Mouse (Mus musculus) CD8-positive naive resting alpha-beta T cell, adult 2 months (primary cell): Measurements from ENCODE around the gene Ugt1a8.
"Not testable (repeated sequence)": the region's sequence is repeated elsewhere in the genome, so short reads cannot be mapped to it uniquely, and the experiment has no call there.

ENCODE experiments used
- DNase-seq, 2 experiments: peaks; one replicate each; pipeline ENCODE4 v3.0.0; 2022; ENCODE audit warnings: low read depth in 2 of 2, low spot score in 2 of 2

The Ugt1a8 gene

DNA sequence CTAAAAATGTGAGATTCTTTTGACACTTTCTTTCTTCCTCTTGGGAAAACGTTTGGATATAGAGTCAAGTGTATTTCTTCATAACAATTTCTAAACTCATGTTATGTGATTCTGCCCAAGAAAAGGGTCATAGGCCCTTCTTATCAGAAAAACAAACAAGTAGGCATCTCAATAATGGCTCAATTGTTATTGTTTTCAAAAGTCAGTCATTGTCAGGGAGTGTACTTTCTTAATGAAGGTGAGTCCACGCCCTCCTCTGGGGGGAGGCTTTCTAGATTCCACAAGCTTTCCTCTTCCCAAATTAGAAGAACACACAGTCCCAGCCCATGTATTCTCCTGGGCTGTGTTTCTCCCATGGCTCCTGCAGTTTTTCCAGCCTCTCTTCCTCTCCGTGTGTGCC lies at the start of gene Ugt1a8:
Ugt1a8 (plus strand) TSS at position 301 of the 400 bp plus-strand sequence.
- DNase-seq, result no peak

DNA sequence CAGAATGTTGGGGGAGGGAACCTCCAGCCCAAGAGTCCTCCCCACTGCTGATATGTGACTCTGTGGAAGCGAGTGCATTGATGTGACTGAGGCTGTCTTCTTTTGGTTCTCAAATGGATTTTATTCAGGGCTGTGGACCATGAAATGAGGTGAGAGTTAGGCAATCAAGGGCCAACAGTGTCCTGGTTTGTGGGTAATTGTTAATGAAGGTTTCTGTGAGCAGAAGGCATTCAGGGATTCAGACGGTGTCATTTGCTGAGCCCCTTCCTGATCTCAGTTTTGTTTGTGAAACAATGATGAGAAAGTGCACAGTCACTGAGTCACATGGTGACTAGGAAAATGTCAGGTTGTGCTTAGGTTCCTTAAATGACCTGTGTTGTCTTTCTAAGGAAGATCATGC lies 44.6 kb upstream of the Ugt1a8 start:
- not testable (repeated sequence) for DNase-seq

DNA sequence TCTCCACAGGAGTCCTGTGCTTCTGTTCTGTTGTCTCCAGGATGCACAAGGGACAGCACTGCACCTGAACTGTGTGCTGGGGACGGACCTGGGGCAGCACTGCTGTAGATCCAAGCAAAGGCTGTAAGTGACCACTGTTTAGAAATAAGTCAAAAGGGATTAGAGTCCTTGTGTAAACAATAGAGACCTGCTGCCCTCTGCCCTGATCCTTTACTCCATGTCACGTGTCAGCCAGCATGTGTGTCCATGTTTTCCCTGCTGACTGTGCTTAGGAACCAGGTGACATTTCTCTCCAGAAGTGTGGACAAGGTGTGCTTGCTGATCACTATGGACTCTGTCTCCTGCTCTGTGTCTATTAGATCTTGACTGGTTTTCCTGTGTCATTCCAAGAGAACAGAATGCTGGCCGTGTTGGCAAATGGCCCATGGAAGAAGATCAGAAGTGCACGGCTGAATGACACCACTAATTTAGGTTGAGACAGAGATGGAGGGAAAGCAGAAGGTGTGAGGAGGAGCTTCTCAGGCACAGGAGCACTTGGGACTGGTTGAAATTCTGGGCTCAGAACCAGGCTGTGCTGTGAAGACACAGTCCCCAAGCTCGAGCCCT lies 42.7 kb upstream of the Ugt1a8 start:
- DNase-seq, result not testable (repeated sequence)

DNA sequence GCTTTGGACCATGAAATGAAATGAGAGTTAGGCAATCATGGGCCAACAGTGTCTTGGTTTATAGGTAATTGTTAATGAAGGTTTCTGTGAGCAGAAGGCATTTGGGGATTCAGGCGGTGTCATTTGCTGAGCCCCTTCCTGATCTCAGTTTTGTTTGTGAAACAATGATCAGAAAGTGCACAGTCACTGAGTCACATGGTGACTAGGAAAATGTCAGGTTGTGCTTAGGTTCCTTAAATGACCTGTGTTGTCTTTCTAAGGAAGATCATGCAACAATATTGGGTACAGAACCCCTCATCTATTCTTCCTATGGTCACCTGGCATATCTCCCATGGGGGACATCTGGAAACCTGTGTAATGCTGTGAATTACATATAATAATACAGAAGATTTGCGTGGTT lies 40.2 kb upstream of the Ugt1a8 start:
- DNase-seq, result not testable (repeated sequence)

DNA sequence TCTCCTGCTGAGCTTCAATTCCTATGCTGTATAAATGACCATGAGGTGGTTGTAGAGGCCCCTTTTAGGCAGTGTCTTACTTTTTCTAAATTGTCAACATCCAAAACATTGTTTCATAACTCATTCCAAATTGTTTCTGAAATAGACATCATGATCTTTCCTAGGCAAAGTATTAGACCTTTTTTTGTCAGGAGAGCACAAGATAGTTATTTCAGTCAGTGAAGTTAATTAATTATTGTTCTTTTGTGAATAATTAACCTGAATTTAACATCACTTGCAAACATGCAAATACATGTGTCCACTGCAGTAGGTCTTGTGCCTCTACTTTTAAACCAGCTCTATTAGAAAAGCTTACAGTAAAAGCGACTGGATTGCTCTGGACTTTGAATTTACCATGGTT lies 32.5 kb upstream of the Ugt1a8 start, which contains the start of gene Ugt1a10:
Ugt1a10 (plus strand) TSS at position 301 of the 400 bp plus-strand sequence.
- no peak for DNase-seq

DNA sequence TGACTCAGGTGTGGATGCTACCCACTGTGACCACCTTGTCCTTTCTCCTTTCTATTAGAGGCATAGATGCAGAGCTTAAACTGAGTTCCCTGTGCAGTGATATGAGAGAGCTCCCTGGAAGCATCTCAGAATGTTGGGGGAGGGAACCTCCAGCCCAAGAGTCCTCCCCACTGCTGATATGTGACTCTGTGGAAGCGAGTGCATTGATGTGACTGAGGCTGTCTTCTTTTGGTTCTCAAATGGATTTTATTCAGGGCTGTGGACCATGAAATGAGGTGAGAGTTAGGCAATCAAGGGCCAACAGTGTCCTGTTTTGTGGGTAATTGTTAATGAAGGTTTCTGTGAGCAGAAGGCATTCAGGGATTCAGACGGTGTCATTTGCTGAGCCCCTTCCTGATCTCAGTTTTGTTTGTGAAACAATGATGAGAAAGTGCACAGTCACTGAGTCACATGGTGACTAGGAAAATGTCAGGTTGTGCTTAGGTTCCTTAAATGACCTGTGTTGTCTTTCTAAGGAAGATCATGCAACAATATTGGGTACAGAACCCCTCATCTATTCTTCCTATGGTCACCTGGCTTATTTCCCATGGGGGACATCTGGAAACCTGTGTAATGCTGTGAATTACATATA lies 21.0 kb upstream of the Ugt1a8 start:
- not testable (repeated sequence) for DNase-seq

DNA sequence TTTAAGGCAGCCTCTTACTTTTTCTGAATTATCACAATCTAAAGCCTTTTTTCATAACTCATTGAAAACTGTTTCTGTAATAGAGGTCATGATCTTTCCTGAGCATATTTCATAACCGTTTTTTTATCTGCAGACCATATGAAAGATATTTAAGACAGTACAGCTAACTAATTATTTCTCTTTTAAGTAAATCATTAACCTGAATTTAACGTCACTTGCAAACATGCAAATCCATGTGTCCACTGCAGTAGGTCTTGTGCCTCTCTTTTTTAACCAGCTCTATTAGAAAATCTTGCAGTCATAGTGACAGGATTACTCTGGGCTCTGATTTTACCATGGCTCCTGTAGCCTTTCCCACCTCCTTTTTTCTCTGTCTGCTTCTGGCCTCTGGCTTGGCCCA lies 17.1 kb upstream of the Ugt1a8 start, which contains the start of gene Ugt1a9:
Ugt1a9 (plus strand) TSS at position 306 of the 400 bp plus-strand sequence.
- DNase-seq, result no peak

DNA sequence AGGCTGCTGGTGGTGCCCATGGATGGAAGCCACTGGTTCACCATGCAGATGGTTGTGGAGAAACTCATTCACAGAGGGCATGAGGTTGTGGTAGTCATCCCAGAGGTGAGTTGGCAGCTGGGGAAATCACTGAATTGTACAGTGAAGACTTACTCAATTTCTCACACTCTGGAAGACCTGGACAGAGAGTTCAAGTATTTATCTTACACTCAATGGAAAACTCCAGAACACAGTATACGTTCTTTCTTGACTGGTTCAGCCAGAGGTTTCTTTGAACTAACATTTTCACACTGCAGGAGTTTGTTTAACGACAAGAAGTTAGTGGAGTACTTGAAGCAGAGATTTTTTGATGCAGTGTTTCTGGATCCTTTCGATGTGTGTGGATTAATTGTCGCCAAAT lies 16.7 kb upstream of the Ugt1a8 start:
- DNase-seq, result no peak

DNA sequence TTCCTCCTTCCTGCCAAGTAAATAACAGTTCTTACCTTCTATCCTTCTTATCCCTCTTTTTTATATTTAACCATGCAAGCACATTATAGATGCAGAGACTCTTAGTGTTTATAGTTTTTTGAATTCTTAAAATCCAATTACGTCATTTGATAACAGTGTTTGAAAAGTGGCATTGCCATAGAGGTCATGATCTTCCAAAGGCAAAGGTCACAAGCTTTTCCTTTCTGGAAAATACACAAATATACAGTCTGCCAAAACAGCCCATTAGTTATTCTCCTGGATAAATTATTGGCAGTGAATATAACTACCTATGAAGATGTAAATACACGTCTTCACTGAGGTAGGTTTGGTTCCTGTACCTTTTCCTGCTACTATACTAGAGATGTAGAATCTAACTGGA lies 13.1 kb upstream of the Ugt1a8 start:
- no peak for DNase-seq

DNA sequence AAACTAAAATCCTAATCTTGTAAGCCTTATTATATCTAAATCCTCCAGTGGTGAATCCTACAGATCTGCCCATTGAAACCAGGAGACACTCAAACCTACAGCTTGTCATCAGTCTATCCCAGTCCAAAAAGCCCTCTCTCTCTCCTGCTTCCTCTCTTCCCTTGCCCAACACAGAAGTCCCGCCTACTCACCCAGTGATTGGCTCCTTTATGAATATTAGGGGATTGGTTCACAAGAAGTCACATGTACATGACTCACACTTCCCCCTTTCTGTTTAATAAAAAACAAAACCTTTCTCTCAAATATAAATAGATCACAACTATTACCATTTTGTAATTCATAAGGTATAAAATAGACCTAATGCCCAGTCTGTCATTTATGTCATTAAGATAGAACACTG lies 10.5 kb upstream of the Ugt1a8 start:
- no peak for DNase-seq

DNA sequence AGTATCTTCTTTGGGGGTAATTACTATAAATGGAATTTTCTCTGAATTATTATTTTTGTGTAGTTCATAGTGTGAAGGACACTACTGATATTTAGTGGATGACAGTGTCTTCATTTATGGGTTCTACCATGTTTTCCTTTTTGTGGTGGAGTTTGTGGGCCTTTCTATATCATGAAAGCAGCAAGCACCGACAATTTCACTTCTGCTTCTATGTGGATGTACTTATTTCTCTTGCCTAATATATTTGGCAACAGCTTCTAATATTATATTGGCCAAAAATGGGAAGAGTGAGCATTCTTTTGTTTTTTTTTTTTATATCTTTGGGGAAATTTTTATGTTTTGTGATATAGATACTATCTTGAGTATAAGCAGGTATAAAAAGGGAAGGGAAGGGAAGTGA lies 5.9 kb upstream of the Ugt1a8 start:
- DNase-seq, result no peak

DNA sequence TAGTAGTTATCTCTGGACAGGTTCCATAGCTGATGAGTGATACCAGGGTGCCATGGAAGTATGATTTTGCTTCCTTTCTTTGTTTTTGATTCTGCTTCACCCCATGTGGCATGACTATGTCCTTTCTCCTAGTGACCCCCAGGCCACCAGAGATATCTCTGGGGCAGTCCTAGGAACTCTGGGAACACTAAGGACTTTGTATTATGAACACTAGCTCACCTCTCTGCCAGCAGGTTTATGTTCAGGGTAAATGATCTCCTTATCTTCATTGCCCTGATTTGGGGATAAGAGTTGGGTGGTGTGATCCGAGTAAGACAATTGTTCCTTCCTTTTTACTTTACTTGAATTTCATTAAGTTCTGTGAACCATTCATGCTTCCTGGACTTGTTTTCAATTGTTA lies 1.5 kb upstream of the Ugt1a8 start:
- DNase-seq, result no peak

DNA sequence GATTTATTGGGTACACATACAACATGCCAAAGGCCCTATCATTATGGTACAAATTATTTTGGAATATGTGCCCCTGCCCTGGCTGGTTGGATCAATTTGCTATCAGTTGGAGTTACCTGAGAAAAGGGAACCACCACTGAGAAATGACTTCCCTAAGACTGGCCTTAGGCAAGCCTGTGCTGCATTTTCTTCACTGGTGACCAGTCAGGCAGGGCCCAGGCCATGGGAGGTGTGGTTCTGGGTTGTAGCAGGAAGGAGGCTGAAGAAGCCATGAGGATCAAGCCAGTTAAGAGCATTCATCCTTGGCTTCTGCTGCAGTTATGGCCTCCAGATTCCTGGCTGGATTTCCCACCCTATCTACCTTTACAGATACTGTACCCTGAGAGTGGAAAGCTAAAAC lies 4.7 kb downstream of the Ugt1a8 start:
- no peak for DNase-seq

DNA sequence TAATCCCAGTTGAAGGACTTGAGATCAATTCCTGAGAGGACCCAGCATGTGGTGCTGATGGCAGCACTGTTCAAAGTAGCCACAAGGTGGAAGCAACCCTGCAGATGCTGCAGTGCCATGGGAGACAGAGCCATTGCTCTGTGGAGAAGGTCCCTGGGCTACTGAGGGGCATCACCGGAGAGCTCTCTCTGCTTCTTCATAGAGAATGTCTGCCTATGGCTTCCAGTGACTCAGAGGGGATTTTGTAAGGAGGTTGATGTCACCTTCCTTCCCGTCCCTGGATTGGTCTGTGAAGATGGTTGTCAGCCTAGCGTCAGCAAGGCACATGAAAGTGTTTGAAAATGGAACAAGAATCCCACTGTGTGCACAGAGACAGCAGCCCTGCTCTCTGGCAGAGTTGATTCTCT lies 6.7 kb downstream of the Ugt1a8 start:
- DNase-seq, result not testable (repeated sequence)

DNA sequence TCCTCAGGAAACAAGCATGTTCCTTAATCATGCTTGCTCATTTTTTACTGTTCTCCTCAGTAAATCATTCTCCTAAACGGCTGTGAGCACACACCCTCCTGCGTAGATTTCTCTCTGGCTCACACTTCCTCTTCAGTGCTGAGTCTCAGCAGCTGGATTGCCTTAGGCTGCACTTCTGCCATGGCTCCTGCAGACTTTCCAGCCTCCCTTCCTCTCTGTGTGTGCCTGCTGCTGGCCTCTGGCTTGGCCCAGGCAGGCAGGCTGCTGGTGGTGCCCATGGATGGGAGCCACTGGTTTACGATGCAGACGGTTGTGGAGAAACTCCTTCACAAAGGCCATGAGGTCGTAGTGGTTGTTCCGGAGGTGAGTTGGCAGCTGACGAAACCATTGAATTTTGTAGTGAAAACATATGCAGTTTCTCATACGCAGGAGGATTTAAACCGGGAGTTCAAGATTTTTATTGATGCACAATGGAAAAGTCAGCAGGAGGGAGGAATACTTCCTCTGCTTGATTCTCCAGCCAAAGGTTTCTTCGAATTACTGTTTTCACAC lies 7.4 kb downstream of the Ugt1a8 start, which contains the start of gene Ugt1a7c:
Ugt1a7c (plus strand) TSS at position 122 of the 552 bp plus-strand sequence.
- DNase-seq, result no peak

DNA sequence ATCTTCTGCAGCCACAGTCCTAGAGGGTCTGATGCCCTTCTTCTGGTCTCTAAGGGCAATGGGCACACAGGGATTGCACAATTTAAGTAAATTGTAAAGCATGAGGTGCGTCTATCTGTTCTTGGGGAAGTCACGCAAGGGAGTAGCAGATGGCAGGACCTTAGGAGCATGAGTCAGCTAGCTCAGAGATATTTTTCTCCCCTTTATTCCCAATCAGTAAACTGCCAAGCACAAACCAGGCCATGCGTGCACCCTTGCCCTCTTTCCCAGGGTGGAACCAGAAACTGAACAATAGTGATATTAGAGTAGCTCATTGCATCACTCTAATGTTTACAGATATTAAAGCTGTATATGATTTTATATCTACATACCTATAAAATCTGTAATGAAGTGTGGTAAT lies 10.9 kb downstream of the Ugt1a8 start:
- not testable (repeated sequence) for DNase-seq

DNA sequence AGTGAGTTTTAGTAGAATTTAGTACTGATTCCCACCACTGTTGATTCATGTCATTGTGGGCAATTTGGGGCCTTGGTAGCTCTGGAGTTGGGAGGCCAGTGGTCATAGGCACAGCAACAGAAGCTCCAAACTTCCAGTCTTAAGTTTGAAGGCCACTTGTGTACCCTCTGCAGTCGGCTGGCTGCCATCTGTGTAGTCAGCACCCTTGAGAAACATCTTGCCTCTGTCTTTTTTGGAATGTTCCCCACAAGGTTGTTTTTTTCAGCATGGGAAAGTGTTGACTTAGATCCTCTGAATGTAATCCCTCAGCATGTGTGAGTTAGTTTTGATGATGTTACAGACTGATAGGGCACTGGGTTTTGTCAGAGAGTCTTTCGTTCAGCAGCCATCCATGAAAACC lies 12.1 kb downstream of the Ugt1a8 start:
- DNase-seq, result not testable (repeated sequence)

DNA sequence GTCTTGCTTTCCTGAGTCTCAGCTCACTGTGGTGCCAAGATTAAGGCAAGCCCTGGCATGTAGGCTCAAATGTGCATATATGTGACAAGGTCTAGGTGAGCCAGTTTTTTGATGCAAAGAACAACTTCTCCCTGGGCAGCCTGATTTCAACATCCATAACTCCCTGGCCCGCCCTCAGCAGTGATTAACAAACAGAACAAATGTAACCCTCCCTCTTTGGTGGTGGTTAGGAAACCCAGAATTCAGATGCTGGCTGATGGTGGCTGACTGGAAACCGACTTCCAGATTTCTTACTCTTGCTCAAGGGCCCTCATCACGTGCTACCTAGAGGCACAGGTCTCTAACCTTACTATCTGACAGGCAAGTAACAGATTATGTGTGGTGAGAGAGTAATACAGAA lies 15.4 kb downstream of the Ugt1a8 start, which contains the start of gene Ugt1a6b:
Ugt1a6b (plus strand) TSS at position 234 of the 400 bp plus-strand sequence.
- not testable (repeated sequence) for DNase-seq

DNA sequence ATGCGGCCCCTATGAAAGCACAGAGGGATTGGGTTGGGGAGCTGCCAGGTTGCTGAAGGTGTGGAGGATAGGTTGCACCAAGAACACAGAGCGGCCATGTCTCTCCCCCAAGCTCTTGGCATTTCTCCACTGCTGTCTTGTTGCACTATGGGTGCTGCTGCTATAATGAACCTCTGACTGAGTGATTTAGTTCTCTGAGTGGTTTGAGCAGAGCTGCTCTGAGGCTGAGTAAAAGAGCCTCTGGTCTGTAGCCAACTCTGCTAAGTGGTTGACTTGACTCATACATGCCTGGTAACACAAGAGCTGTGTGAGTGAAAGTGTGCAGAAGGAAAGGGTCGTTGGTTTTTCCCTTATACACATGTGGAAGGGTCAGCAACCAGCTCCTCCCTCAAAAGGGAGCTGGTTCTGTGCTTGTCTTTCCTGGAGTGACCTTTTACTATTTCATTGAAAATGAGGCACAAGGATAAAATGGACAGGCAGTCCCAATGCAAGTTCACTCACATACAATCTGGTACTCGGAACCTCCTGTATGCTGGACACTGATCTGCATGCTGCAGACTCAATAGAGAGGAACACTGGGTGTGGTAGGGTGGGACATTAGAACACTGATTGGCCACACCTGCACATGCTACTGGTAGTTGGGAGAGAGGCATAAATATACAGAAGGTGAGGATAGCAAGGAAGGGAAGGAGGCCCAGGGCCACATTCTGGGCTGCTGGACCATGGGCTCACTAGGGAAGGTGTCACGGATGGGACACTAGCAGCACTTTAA lies 16.3 kb downstream of the Ugt1a8 start:
- not testable (repeated sequence) for DNase-seq

DNA sequence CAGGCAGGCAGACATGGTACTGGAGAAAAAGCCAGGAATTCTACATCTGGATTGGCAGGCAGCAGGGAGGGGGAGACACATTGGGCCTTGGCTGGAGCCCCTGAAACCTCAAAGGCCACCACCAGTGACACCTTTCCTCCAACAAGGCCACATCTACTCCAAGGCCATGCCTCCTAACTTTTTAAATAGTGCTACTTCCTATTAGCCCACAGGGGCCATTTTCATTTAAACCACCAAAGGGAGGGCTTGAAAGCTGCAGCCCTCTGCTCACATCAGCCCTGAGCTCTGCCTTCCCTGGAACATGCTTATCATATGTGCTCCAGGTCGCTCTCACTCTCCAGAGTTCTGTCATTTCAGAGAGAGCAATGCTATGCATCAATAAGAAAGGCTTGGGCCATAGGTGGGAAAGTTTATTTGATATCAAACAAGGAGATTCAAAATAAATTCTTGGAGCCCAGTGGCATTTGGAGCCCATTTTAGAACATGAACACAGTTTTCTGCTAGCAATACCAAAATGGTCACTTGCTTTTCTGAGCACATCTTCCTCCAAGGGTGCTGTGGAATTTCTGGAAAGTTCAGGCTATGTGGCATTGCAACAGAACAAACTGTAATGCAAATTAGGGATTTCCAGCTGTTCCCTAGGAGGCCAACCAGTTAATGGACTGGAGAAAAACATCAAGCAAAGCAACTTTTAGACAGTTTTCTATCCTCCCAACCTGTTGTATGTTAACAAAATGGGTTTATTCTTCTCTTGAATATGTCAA lies 17.2 kb downstream of the Ugt1a8 start:
- DNase-seq, result no peak

DNA sequence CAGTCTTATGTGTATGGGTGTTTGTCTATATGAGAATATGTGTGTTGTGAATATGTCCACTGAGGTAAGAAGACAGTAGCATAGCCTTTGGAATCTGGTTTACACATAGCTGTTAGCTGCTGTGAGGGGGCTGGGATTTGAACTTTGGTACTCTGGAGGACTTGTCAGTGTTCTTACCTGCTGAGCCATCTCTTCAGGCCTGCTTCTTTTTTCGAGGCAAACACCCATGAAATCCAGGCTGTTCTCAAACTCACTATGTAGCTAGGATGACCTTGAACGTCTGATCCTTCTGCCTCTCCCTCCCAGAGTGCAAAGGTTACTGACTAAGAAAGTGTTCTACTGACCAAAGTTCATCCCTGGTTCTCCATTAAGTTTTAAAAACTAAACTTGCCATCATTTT lies 18.0 kb downstream of the Ugt1a8 start:
- no peak for DNase-seq
